Mouse (Mus musculus): Measurements from ENCODE around the gene Mob3c. TPM values are rescaled to one million over a fixed set of nuclear protein-coding genes. Genes with fewer than 3 reads are reported as not detected.
A peak's percentile ranks its signal among the peaks of the same experiment; 100 is the strongest.

Gene Mob3c
- polyA plus RNA-seq, 1 experiment from 2014 or later = 6.2 TPM

- peaks cover 16% of the 10 kb centered on the region for H3K4me1 ChIP-seq
- no peaks in the 10 kb centered on the region for H3K9me3 ChIP-seq
- peaks cover 16% of the 10 kb centered on the region for H3K36me3 ChIP-seq
- ATAC-seq (ENCODE audit: low FRiP score, low read depth) = no peak
- H3K9ac ChIP-seq = no peak overlapping the region
- WGBS = 69% methylated on average over 4 of the region's 4 CpGs
- no peaks in the 10 kb centered on the region for H3K27me3 ChIP-seq (replicated peaks)
- no peak overlapping the region for H3K4me2 ChIP-seq (replicated peaks)
- no peak overlapping the region for H3K27ac ChIP-seq
- no peak overlapping the region for H3K4me3 ChIP-seq
Measured at GRCm38 (mm10) chr4:115855609-115856008, 27.7 kb downstream of the Mob3c start.

GRCm38 (mm10) chr4:115856282-115856681 lies 28.4 kb downstream of the Mob3c start:
- H3K27ac ChIP-seq = no peak overlapping the region

GRCm38 (mm10) chr4:115857293-115857883 lies 29.5 kb downstream of the Mob3c start:
- WGBS = 84% methylated on average over 9 of the region's 9 CpGs
- H3K9ac ChIP-seq = no peak overlapping the region
- no peak overlapping the region for H3K4me3 ChIP-seq
- no peaks in the 10 kb centered on the region for H3K9me3 ChIP-seq
- peaks cover 16% of the 10 kb centered on the region for H3K4me1 ChIP-seq
- no peak overlapping the region for H3K27ac ChIP-seq
- no peaks in the 10 kb centered on the region for H3K27me3 ChIP-seq (replicated peaks)
- ATAC-seq (ENCODE audit: low FRiP score, low read depth) = no peak
- H3K4me2 ChIP-seq (replicated peaks) = no peak overlapping the region
- H3K36me3 ChIP-seq = peaks cover 22% of the 10 kb centered on the region

More at GRCm38 (mm10) chr4:115856282-115856681, 28.4 kb downstream of the Mob3c start:
- no peaks in the 10 kb centered on the region for H3K9me3 ChIP-seq
- no peaks in the 10 kb centered on the region for H3K27me3 ChIP-seq (replicated peaks)
- no peak overlapping the region for H3K4me2 ChIP-seq (replicated peaks)
- ATAC-seq (ENCODE audit: low FRiP score, low read depth) = no peak
- peaks cover 19% of the 10 kb centered on the region for H3K36me3 ChIP-seq
- H3K9ac ChIP-seq = peak overlapping the region; percentile 29; the same call in 1 of the 2 replicates
- H3K4me1 ChIP-seq = peaks cover 16% of the 10 kb centered on the region
- 57% methylated on average over 4 of the region's 4 CpGs for WGBS
- no peak overlapping the region for H3K4me3 ChIP-seq

- Histone ChIP-seq H3K9ac (no peak overlapping the region), H3K27me3 (replicated peaks) (no peaks in the 10 kb centered on the region), H3K27ac (no peak overlapping the region), H3K4me2 (replicated peaks) (no peak overlapping the region), H3K4me1 (peaks cover 11% of the 10 kb centered on the region), H3K4me3 (no peak overlapping the region), H3K36me3 (peaks cover 20% of the 10 kb centered on the region), H3K9me3 (no peaks in the 10 kb centered on the region)
- no peak for ATAC-seq (ENCODE audit: low FRiP score, low read depth)
- WGBS = 36% methylated on average over 7 of the region's 7 CpGs
Measured at GRCm38 (mm10) chr4:115863352-115863751, 35.5 kb downstream of the Mob3c start.

- Histone ChIP-seq H3K27me3 (replicated peaks) (no peaks in the 10 kb centered on the region), H3K4me2 (replicated peaks) (no peak overlapping the region), H3K4me3 (no peak overlapping the region), H3K36me3 (peaks cover 19% of the 10 kb centered on the region), H3K4me1 (peaks cover 11% of the 10 kb centered on the region), H3K9me3 (no peaks in the 10 kb centered on the region), H3K9ac (no peak overlapping the region), H3K27ac (no peak overlapping the region)
- 15% methylated on average over 10 of the region's 10 CpGs for WGBS
- peak; percentile 75 for ATAC-seq (ENCODE audit: low FRiP score, low read depth)
Measured at GRCm38 (mm10) chr4:115863880-115864279, 36.0 kb downstream of the Mob3c start.

GRCm38 (mm10) chr4:115869512-115870210 lies 41.8 kb downstream of the Mob3c start:
- 20% methylated on average over 16 of the region's 16 CpGs for WGBS
- Histone ChIP-seq H3K27me3 (replicated peaks) (no peaks in the 10 kb centered on the region), H3K27ac (no peak overlapping the region), H3K36me3 (peaks cover 17% of the 10 kb centered on the region), H3K4me2 (replicated peaks) (no peak overlapping the region), H3K4me3 (no peak overlapping the region), H3K9me3 (no peaks in the 10 kb centered on the region), H3K9ac (no peak overlapping the region), H3K4me1 (peaks cover 11% of the 10 kb centered on the region; the same call in 1 of the 2 replicates)
- ATAC-seq (ENCODE audit: low FRiP score, low read depth) = no peak

- H3K4me3 ChIP-seq = no peak overlapping the region
- H3K9ac ChIP-seq = no peak overlapping the region
- peaks cover 23% of the 10 kb centered on the region for H3K4me1 ChIP-seq
- no peak overlapping the region for H3K4me2 ChIP-seq (replicated peaks)
- peaks cover 25% of the 10 kb centered on the region for H3K36me3 ChIP-seq
- H3K27ac ChIP-seq = no peak overlapping the region
- no peaks in the 10 kb centered on the region for H3K9me3 ChIP-seq
- no peaks in the 10 kb centered on the region; the same call in 1 of the 2 replicates for H3K27me3 ChIP-seq (replicated peaks)
- 82% methylated on average over 3 of the region's 3 CpGs for WGBS
- no peak for ATAC-seq (ENCODE audit: low FRiP score, low read depth)
Measured at GRCm38 (mm10) chr4:115873231-115873630, 45.3 kb downstream of the Mob3c start.

GRCm38 (mm10) chr4:115878216-115878678 lies 50.4 kb downstream of the Mob3c start:
- Histone ChIP-seq H3K36me3 (peaks cover 22% of the 10 kb centered on the region), H3K4me1 (peaks cover 43% of the 10 kb centered on the region), H3K9ac (peak overlapping the region; percentile 14; the same call in 1 of the 2 replicates), H3K4me2 (replicated peaks) (peak overlapping the region; percentile 48), H3K9me3 (no peaks in the 10 kb centered on the region), H3K4me3 (no peak overlapping the region), H3K27me3 (replicated peaks) (no peaks in the 10 kb centered on the region; the same call in 1 of the 2 replicates), H3K27ac (no peak overlapping the region; the same call in 1 of the 2 replicates)
- 2% methylated on average over 11 of the region's 11 CpGs for WGBS
- ATAC-seq (ENCODE audit: low FRiP score, low read depth) = peak; percentile 48

- Histone ChIP-seq H3K36me3 (peaks cover 17% of the 10 kb centered on the region), H3K27me3 (replicated peaks) (no peaks in the 10 kb centered on the region; the same call in 1 of the 2 replicates), H3K9ac (no peak overlapping the region), H3K27ac (no peak overlapping the region), H3K4me1 (peaks cover 43% of the 10 kb centered on the region), H3K4me2 (replicated peaks) (peak overlapping the region; percentile 48), H3K4me3 (no peak overlapping the region), H3K9me3 (no peaks in the 10 kb centered on the region)
- 39% methylated on average over 9 of the region's 9 CpGs for WGBS
- ATAC-seq (ENCODE audit: low FRiP score, low read depth) = no peak
Measured at GRCm38 (mm10) chr4:115878828-115879227, 50.9 kb downstream of the Mob3c start.

GRCm38 (mm10) chr4:115881183-115881582 lies 53.3 kb downstream of the Mob3c start:
- Histone ChIP-seq H3K9me3 (no peaks in the 10 kb centered on the region), H3K9ac (no peak overlapping the region), H3K36me3 (no peaks in the 10 kb centered on the region), H3K4me3 (no peak overlapping the region), H3K4me2 (replicated peaks) (0 out of 2 replicates have a peak overlapping the region, but pooled peaks have one; percentile 2), H3K27ac (no peak overlapping the region), H3K27me3 (replicated peaks) (no peaks in the 10 kb centered on the region; the same call in 1 of the 2 replicates), H3K4me1 (peaks cover 43% of the 10 kb centered on the region)
- ATAC-seq (ENCODE audit: low FRiP score, low read depth) = 0 out of 2 replicates have a peak, but pooled peaks have one; percentile 6
- WGBS = 5% methylated on average over 1 of the region's 1 CpGs

GRCm38 (mm10) chr4:115882195-115882594 lies 54.3 kb downstream of the Mob3c start:
- 63% methylated on average over 4 of the region's 4 CpGs for WGBS
- Histone ChIP-seq H3K27me3 (replicated peaks) (no peaks in the 10 kb centered on the region; the same call in 1 of the 2 replicates), H3K27ac (no peak overlapping the region), H3K4me3 (no peak overlapping the region), H3K9me3 (no peaks in the 10 kb centered on the region), H3K4me2 (replicated peaks) (no peak overlapping the region), H3K4me1 (peaks cover 43% of the 10 kb centered on the region), H3K9ac (no peak overlapping the region), H3K36me3 (no peaks in the 10 kb centered on the region)
- no peak for ATAC-seq (ENCODE audit: low FRiP score, low read depth)

- ATAC-seq (ENCODE audit: low FRiP score, low read depth) = no peak
- Histone ChIP-seq H3K27me3 (replicated peaks) (peaks cover under 1% of the 10 kb centered on the region; the same call in 1 of the 2 replicates), H3K4me3 (no peak within 1 kb of the TSS), H3K27ac (no peak within 1 kb of the TSS), H3K4me2 (replicated peaks) (no peak within 1 kb of the TSS), H3K36me3 (no peaks in the 10 kb centered on the region), H3K9ac (no peak within 1 kb of the TSS), H3K4me1 (peaks cover 24% of the 10 kb centered on the region), H3K9me3 (no peaks in the 10 kb centered on the region)
- 71% methylated on average over 6 of the region's 6 CpGs for WGBS
Measured at GRCm38 (mm10) chr4:115884022-115884421, 56.1 kb downstream of the Mob3c start, which contains the start of gene Kncn. TSS of gene Kncn (plus strand) at chr4:115884400.
